28 mouse cellular contexts compared by ENCODE assay signal in genomic region chr3:36764741-36765140, GRCm38 (mm10).
DNase-seq lines count a peak whose midpoint lies in the region; ATAC-seq and TF ChIP-seq lines count a peak whose summit lies in the region.
"Had no signal": no experiment of that assay in that cellular context is flagged by ENCODE, and none has a peak within 500 bp of the region (broad histone marks: within the 10 kb centered on the region; RNA-seq: fewer than 3 reads in every experiment).

No protein-coding gene starts in this region.

- TF ChIP-seq POLR2A in kidney, adult 2 months (IDR thresholded peaks at IDR 0.05; ENCODE audit: low read depth, low read length), result no peak

- no peaks in the 10 kb centered on the region for H3K36me3 ChIP-seq in kidney, adult 2 months (ENCODE audit: control insufficient read depth, insufficient read depth, low read length)
- no peaks in the 10 kb centered on the region for H3K36me3 ChIP-seq in kidney, embryonic 16.5 days (ENCODE audit: insufficient read depth, low read length)
- H3K36me3 ChIP-seq: embryonic facial prominence, embryonic 12.5 days; heart, embryonic 15.5 days; liver, embryonic 13.5 days; neural tube, embryonic 12.5 days had no signal

- H3K27me3 ChIP-seq in kidney, adult 2 months (replicated peaks; ENCODE audit: control insufficient read depth, insufficient read depth, low read length), result no peaks in the 10 kb centered on the region
- H3K27me3 ChIP-seq in kidney, embryonic 16.5 days (ENCODE audit: insufficient read depth, low read length), result no peaks in the 10 kb centered on the region
- H3K27me3 ChIP-seq: embryonic facial prominence, embryonic 12.5 days; heart, embryonic 15.5 days; liver, embryonic 13.5 days; megakaryocyte, embryonic 14.5 days; neural tube, embryonic 12.5 days had no signal

- peak; percentile 8 for DNase-seq in adrenal gland, adult 2 months
- no peak for DNase-seq in adrenal gland, postnatal 25 days
- peak; percentile 22 for DNase-seq in kidney, adult 2 months
- DNase-seq in cerebellum, adult 18-20 months, result peak; percentile 33 to 45
- peak; percentile 31 to 54 for DNase-seq in cerebellum, postnatal 14 days
- DNase-seq in yolk sac, embryonic 10.5 days (ENCODE audit: low spot score), result no peak
- DNase-seq in testis, postnatal 10 days (ENCODE audit: low spot score), result no peak
- DNase-seq: forebrain, postnatal 0 days; gastrocnemius, postnatal 14 days; heart, postnatal 4 days; kidney, adult 8-10 months; liver, embryonic 13.5 days; lung, adult 2 months; lung, postnatal 36 days; midbrain, embryonic 14.5 days; retina, postnatal 1 day; right cerebral cortex, postnatal 25 days; spleen, adult 18-20 months; thymus, postnatal 14 days had no signal

- TF ChIP-seq CTCF in kidney, adult 2 months (conservative IDR thresholded peaks at IDR 0.05; ENCODE audit: insufficient read depth, insufficient read length, low read depth, low read length), result no peak

- H3K4me1 ChIP-seq in kidney, adult 2 months (ENCODE audit: control insufficient read depth, insufficient read depth, low read length), result no peaks in the 10 kb centered on the region
- no peaks in the 10 kb centered on the region; the same call in 1 of the 2 replicates for H3K4me1 ChIP-seq in kidney, embryonic 16.5 days (ENCODE audit: insufficient read depth, low read length)
- H3K4me1 ChIP-seq: embryonic facial prominence, embryonic 12.5 days; heart, embryonic 15.5 days; liver, embryonic 13.5 days; neural tube, embryonic 12.5 days had no signal

- no peaks in the 10 kb centered on the region for H3K9me3 ChIP-seq in kidney, embryonic 16.5 days (ENCODE audit: low read length)
- H3K9me3 ChIP-seq: embryonic facial prominence, embryonic 12.5 days; heart, embryonic 15.5 days; liver, embryonic 13.5 days; megakaryocyte, embryonic 14.5 days; neural tube, embryonic 12.5 days had no signal

- WGBS in kidney, adult 2 months, result 47% methylated on average over 2 of the region's 2 CpGs
- WGBS in kidney, embryonic 16.5 days, result 54% methylated on average over 2 of the region's 2 CpGs

- no peak overlapping the region for H3K9ac ChIP-seq in kidney, embryonic 16.5 days (replicated peaks; ENCODE audit: low read length)
- H3K9ac ChIP-seq: embryonic facial prominence, embryonic 12.5 days; forebrain, postnatal 0 days; heart, embryonic 15.5 days; hindbrain, embryonic 14.5 days; liver, embryonic 13.5 days; neural tube, embryonic 12.5 days had no signal

- H3K4me3 ChIP-seq in kidney, adult 2 months (ENCODE audit: insufficient read depth, low read depth, low read length), result no peak overlapping the region
- H3K4me3 ChIP-seq in kidney, embryonic 16.5 days (ENCODE audit: low read length), result no peak overlapping the region
- H3K4me3 ChIP-seq: embryonic facial prominence, embryonic 12.5 days; heart, embryonic 15.5 days; left cerebral cortex, adult 2 months; liver, embryonic 13.5 days; megakaryocyte, embryonic 14.5 days; neural tube, embryonic 12.5 days had no signal

- no peak for ATAC-seq in kidney, embryonic 16.5 days (ENCODE audit: low FRiP score, low TSS enrichment)
- ATAC-seq: CD4-positive, CD25-positive, alpha-beta regulatory T cell, adult 4 months; forebrain, postnatal 0 days; inflammation-experienced regulatory T-cells, adult 6 months had no signal

- H3K27ac ChIP-seq in kidney, adult 2 months (ENCODE audit: insufficient read depth, low read depth, low read length), result no peak overlapping the region
- H3K27ac ChIP-seq in kidney, embryonic 16.5 days (ENCODE audit: low read length), result no peak overlapping the region
- H3K27ac ChIP-seq: embryonic facial prominence, embryonic 12.5 days; heart, embryonic 15.5 days; hindbrain, embryonic 14.5 days; left cerebral cortex, adult 2 months; liver, embryonic 13.5 days; neural tube, embryonic 12.5 days had no signal

- no peak overlapping the region for H3K4me2 ChIP-seq in kidney, embryonic 16.5 days (replicated peaks; ENCODE audit: low read depth, low read length)
- H3K4me2 ChIP-seq: embryonic facial prominence, embryonic 12.5 days; heart, embryonic 15.5 days; hindbrain, embryonic 14.5 days; liver, embryonic 13.5 days; neural tube, embryonic 12.5 days had no signal

Comparison
In these comparisons a context has a peak if more than half of its experiments do, and no peak if none do; other contexts are left out.
1. DNase-seq: peak in adrenal gland, adult 2 months (single experiment), kidney, adult 2 months (single experiment), cerebellum, adult 18-20 months (2 of 2) and cerebellum, postnatal 14 days (2 of 2); none in adrenal gland, postnatal 25 days (single experiment), yolk sac, embryonic 10.5 days (single experiment) and testis, postnatal 10 days (single experiment).